In genomic region chr3:97535660-97536059, GRCm38 (mm10) we compare ENCODE assay signal across 16 mouse cellular contexts.
"Had no signal": no experiment of that assay in that cellular context is flagged by ENCODE, and none has a peak within 500 bp of the region (broad histone marks: within the 10 kb centered on the region; RNA-seq: fewer than 3 reads in every experiment).

No protein-coding gene starts in this region.

- H3K4me3 ChIP-seq: left cerebral cortex, adult 2 months; liver, embryonic 13.5 days; midbrain, embryonic 12.5 days; midbrain, embryonic 15.5 days; neural tube, embryonic 13.5 days; stomach, embryonic 15.5 days had no signal

- H3K9me3 ChIP-seq: liver, embryonic 13.5 days; midbrain, embryonic 12.5 days; midbrain, embryonic 15.5 days; neural tube, embryonic 13.5 days; stomach, embryonic 15.5 days had no signal

- H3K27ac ChIP-seq: left cerebral cortex, adult 2 months; liver, embryonic 13.5 days; macrophage; midbrain, embryonic 12.5 days; midbrain, embryonic 15.5 days; neural tube, embryonic 13.5 days; stomach, embryonic 15.5 days had no signal

- DNase-seq: kidney, postnatal 14 days; kidney, postnatal 4 days; layer of hippocampus, adult 9-11 months; layer of hippocampus, postnatal 36 days; liver, embryonic 13.5 days; lung, adult 2 months; retina, postnatal 1 day; right cerebral cortex, postnatal 25 days; spleen, adult 18-20 months; thymus, postnatal 25 days had no signal

- H3K4me1 ChIP-seq: liver, embryonic 13.5 days; midbrain, embryonic 12.5 days; midbrain, embryonic 15.5 days; neural tube, embryonic 13.5 days; stomach, embryonic 15.5 days had no signal

- H3K4me2 ChIP-seq: liver, embryonic 13.5 days; midbrain, embryonic 12.5 days; midbrain, embryonic 15.5 days; neural tube, embryonic 13.5 days; stomach, embryonic 15.5 days had no signal

- H3K27me3 ChIP-seq: liver, embryonic 13.5 days; midbrain, embryonic 12.5 days; midbrain, embryonic 15.5 days; neural tube, embryonic 13.5 days; stomach, embryonic 15.5 days had no signal

- H3K9ac ChIP-seq: liver, embryonic 13.5 days; midbrain, embryonic 12.5 days; midbrain, embryonic 15.5 days; neural tube, embryonic 13.5 days; stomach, embryonic 15.5 days had no signal

- H3K36me3 ChIP-seq: liver, embryonic 13.5 days; midbrain, embryonic 12.5 days; midbrain, embryonic 15.5 days; neural tube, embryonic 13.5 days; stomach, embryonic 15.5 days had no signal
